Mouse (Mus musculus) lung, adult 2 months (tissue): ENCODE measurements around the gene Irx3. TPM values are rescaled to one million over a fixed set of nuclear protein-coding genes. Genes with fewer than 3 reads are reported as not detected.

Experiments used
- DNase-seq: peaks from one replicate; pipeline ENCODE4 v3.0.0; 2022
- H3K4me1 ChIP-seq: fragments of 200-500 bp; 2 replicates; pipeline ENCODE4 v1.6.1; 2011; ENCODE audit warnings: low read length; ENCODE audit not compliant: control insufficient read depth, insufficient read depth
- H3K4me3 ChIP-seq: fragments of 200-500 bp; replicated peaks from 2 replicates; pipeline ENCODE3; 2011; ENCODE audit warnings: low read depth, mild to moderate bottlenecking, control low read depth, low read length; ENCODE audit errors: extremely low read depth
- CTCF ChIP-seq: fragments of 200-500 bp; IDR thresholded peaks from 2 replicates; pipeline ENCODE4 v1.5.1; 2011; ENCODE audit warnings: mild to moderate bottlenecking, low read length, control low read depth; ENCODE audit not compliant: insufficient read depth
- POLR2A ChIP-seq: fragments of 200-500 bp; IDR thresholded peaks from 2 replicates; pipeline ENCODE4 v1.6.1; 2011; ENCODE audit warnings: low read depth, mild to moderate bottlenecking, control low read depth, low read length, borderline replicate concordance; ENCODE audit errors: extremely low read depth
- WGBS: fragments of 180-500 bp; shearing (Covaris S2); methylation state at CpG from one replicate; pipeline ENCODE4 v1.1.7; 2018; 5-methylcytosine and 5-hydroxymethylcytosine counted together
- polyA plus RNA-seq: library from polyadenylated mRNA; depleted of rRNA; stranded (reverse); fragments of >200 nt; gene quantifications from 2 replicates; pipeline ENCODE4 v1.2.3, GENCODE M21; 2012

The Irx3 gene
- polyA plus RNA-seq, 1 experiment = 63.2 TPM

GRCm38 (mm10) chr8:91787194-91787895 lies 14.5 kb downstream of the Irx3 start:
- no peak for DNase-seq
- no peak for TF ChIP-seq POLR2A
- no peak for TF ChIP-seq CTCF
- Histone ChIP-seq H3K4me1 (no peaks in the 10 kb centered on the region), H3K4me3 (no peak overlapping the region)
- WGBS = 79% methylated on average over 9 of the region's 9 CpGs

- H3K4me1 ChIP-seq = no peaks in the 10 kb centered on the region
- no peak for DNase-seq
- H3K4me3 ChIP-seq = no peak overlapping the region
- WGBS = 76% methylated on average over 5 of the region's 5 CpGs
- no peak for TF ChIP-seq POLR2A
- TF ChIP-seq CTCF = no peak
Measured at GRCm38 (mm10) chr8:91782940-91783339, 18.9 kb downstream of the Irx3 start.

- no peak for TF ChIP-seq CTCF
- no peak for TF ChIP-seq POLR2A
- H3K4me1 ChIP-seq = no peaks in the 10 kb centered on the region
- no peak for DNase-seq
- no peak overlapping the region for H3K4me3 ChIP-seq
- 78% methylated on average over 7 of the region's 7 CpGs for WGBS
Measured at GRCm38 (mm10) chr8:91782201-91782600, 19.7 kb downstream of the Irx3 start.

- WGBS = 42% methylated on average over 3 of the region's 3 CpGs
- TF ChIP-seq CTCF = no peak
- no peak for TF ChIP-seq POLR2A
- no peak for DNase-seq
- no peaks in the 10 kb centered on the region for H3K4me1 ChIP-seq
- H3K4me3 ChIP-seq = no peak overlapping the region
Measured at GRCm38 (mm10) chr8:91780648-91781047, 21.2 kb downstream of the Irx3 start.

- Histone ChIP-seq H3K4me3 (no peak overlapping the region), H3K4me1 (no peaks in the 10 kb centered on the region)
- TF ChIP-seq CTCF (no peak), POLR2A (no peak)
- WGBS = 66% methylated on average over 6 of the region's 6 CpGs
- DNase-seq = no peak
Measured at GRCm38 (mm10) chr8:91768857-91769256, 33.0 kb downstream of the Irx3 start.

GRCm38 (mm10) chr8:91765411-91766034 lies 36.3 kb downstream of the Irx3 start:
- no peak overlapping the region for H3K4me3 ChIP-seq
- H3K4me1 ChIP-seq = no peaks in the 10 kb centered on the region
- no peak for DNase-seq
- WGBS = 70% methylated on average over 8 of the region's 8 CpGs
- TF ChIP-seq CTCF (no peak), POLR2A (no peak)

- TF ChIP-seq CTCF (no peak), POLR2A (no peak)
- 82% methylated on average over 7 of the region's 7 CpGs for WGBS
- DNase-seq = no peak
- H3K4me3 ChIP-seq = no peak overlapping the region
- no peaks in the 10 kb centered on the region for H3K4me1 ChIP-seq
Measured at GRCm38 (mm10) chr8:91755566-91755965, 46.3 kb downstream of the Irx3 start.

GRCm38 (mm10) chr8:91755062-91755461 lies 46.8 kb downstream of the Irx3 start:
- TF ChIP-seq CTCF (no peak), POLR2A (no peak)
- 88% methylated on average over 9 of the region's 9 CpGs for WGBS

GRCm38 (mm10) chr8:91750794-91751125 lies 51.1 kb downstream of the Irx3 start:
- Histone ChIP-seq H3K4me3 (no peak overlapping the region), H3K4me1 (no peaks in the 10 kb centered on the region)
- WGBS = 65% methylated on average over 7 of the region's 7 CpGs
- DNase-seq = no peak
- TF ChIP-seq CTCF (no peak), POLR2A (no peak)

More at GRCm38 (mm10) chr8:91755062-91755461, 46.8 kb downstream of the Irx3 start:
- no peak for DNase-seq
- H3K4me3 ChIP-seq = no peak overlapping the region
- no peaks in the 10 kb centered on the region for H3K4me1 ChIP-seq

GRCm38 (mm10) chr8:91750096-91750793 lies 51.6 kb downstream of the Irx3 start:
- Histone ChIP-seq H3K4me1 (no peaks in the 10 kb centered on the region), H3K4me3 (no peak overlapping the region)
- no peak for DNase-seq
- TF ChIP-seq POLR2A (no peak), CTCF (no peak)
- WGBS = 81% methylated on average over 15 of the region's 15 CpGs
